Mouse (Mus musculus) stomach, embryonic 16.5 days (tissue): ENCODE data around the gene Hacd4. TPM values are rescaled to one million over a fixed set of nuclear protein-coding genes. Genes with fewer than 3 reads are reported as not detected.

Source experiments
- ATAC-seq: fragments of 200-750 bp; cut with Nextera tagmentation; 2 replicates; pipeline ENCODE4 v1.8.0; 2017; ENCODE audit warnings: moderate number of reproducible peaks, moderate TSS enrichment; ENCODE audit not compliant: insufficient read depth, low FRiP score
- H3K27ac ChIP-seq: fragments of 300-500 bp; sonication (generic); 2 replicates; pipeline ENCODE4 v1.5.1; 2014; ENCODE audit warnings: low read length
- H3K27me3 ChIP-seq: fragments of 300-500 bp; sonication (generic); 2 replicates; pipeline ENCODE4 v1.6.1; 2014; ENCODE audit warnings: low read length, control low read depth, mixed read lengths; ENCODE audit not compliant: control insufficient read depth, insufficient read depth
- H3K36me3 ChIP-seq: fragments of 300-500 bp; sonication (generic); 2 replicates; pipeline ENCODE4 v1.6.1; 2014; ENCODE audit warnings: low read length; ENCODE audit not compliant: control insufficient read depth, insufficient read depth
- H3K4me1 ChIP-seq: fragments of 300-500 bp; sonication (generic); 2 replicates; pipeline ENCODE4 v1.6.1; 2014; ENCODE audit warnings: low read length, control low read depth, mixed read lengths; ENCODE audit not compliant: control insufficient read depth, insufficient read depth
- H3K4me2 ChIP-seq: fragments of 300-500 bp; sonication (generic); 2 replicates; pipeline ENCODE4 v1.6.1; 2014; ENCODE audit warnings: low read depth, low read length, mixed read lengths
- H3K4me3 ChIP-seq: fragments of 300-500 bp; sonication (generic); replicated peaks from 2 replicates; pipeline ENCODE4 v1.5.1; 2014; ENCODE audit warnings: mild to moderate bottlenecking, low read length
- H3K9ac ChIP-seq: fragments of 300-500 bp; sonication (generic); 2 replicates; pipeline ENCODE4 v1.6.1; 2014; ENCODE audit warnings: low read length
- H3K9me3 ChIP-seq: fragments of 300-500 bp; sonication (generic); replicated peaks from 2 replicates; pipeline ENCODE4 v1.6.1; 2016; ENCODE audit warnings: low read length, control low read depth; ENCODE audit not compliant: control insufficient read depth
- WGBS: fragments of 180-500 bp; shearing (Covaris S2); extraction: QIAGEN DNeasy Blood & Tissue Kit; methylation state at CpG from one replicate; pipeline ENCODE4 v1.1.7; 2014; 5-methylcytosine and 5-hydroxymethylcytosine counted together
- polyA plus RNA-seq: library from polyadenylated mRNA; unstranded; fragments of >200 nt; fragmentation: Nextera tagmentation; extraction: Ambion mirVana; gene quantifications from 2 replicates; pipeline ENCODE4 v1.2.1, GENCODE M21; 2015

Hacd4 gene
- polyA plus RNA-seq, 1 experiment from 2014 or later = 12.0 TPM

DNA sequence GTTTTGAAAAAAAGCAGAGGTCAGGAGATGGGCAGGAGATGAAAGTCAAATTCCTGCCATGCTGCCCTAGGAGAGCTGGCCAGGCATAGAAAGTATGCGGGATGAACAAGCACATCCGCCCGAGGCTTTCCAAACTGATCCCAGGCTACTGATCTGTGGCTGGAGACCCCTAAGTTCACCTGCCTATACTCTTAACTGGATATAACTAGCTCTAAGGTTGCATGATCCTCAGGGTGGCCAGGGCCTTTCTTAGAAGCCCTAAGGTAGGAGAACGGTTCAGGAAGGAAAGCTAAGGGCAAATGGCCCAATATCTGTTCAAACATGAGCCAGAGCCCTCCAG lies 232 bp upstream of the Hacd4 start:
- no peak for ATAC-seq
- H3K4me2 ChIP-seq = peak overlapping the region; percentile 84
- H3K27me3 ChIP-seq = no peaks in the 10 kb centered on the region
- H3K27ac ChIP-seq = peak overlapping the region; percentile 30; the same call in 1 of the 2 replicates
- H3K9ac ChIP-seq = no peak overlapping the region
- no peaks in the 10 kb centered on the region for H3K36me3 ChIP-seq
- peaks cover 25% of the 10 kb centered on the region for H3K4me1 ChIP-seq
- 15% methylated on average over 4 of the region's 4 CpGs for WGBS
- peak overlapping the region; percentile 55 for H3K4me3 ChIP-seq
- no peaks in the 10 kb centered on the region for H3K9me3 ChIP-seq

DNA sequence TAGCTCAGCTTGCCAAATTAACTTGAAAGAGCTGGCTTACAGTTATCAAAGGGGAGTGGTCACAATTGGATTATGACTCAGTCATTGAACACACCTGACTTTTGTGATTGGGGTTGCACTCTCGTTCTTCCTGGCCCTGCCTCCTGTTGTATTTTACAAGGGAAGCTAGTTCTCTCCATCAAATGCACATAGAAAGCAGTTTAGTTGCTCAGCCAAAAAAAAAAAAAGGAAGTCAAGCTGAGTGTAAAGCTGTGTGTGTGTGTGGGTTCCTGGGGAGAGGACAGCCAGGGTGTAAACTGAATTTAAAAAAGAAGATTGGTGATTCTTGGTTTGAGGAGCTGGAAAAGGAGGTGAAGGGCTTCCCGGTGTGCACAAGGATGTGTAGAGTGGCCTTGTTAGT lies 811 bp downstream of the Hacd4 start:
- Histone ChIP-seq H3K4me2 (peak overlapping the region; percentile 84), H3K27ac (peak overlapping the region; percentile 10; the same call in 1 of the 2 replicates), H3K4me3 (peak overlapping the region; percentile 55), H3K4me1 (peaks cover 25% of the 10 kb centered on the region), H3K27me3 (no peaks in the 10 kb centered on the region), H3K36me3 (no peaks in the 10 kb centered on the region), H3K9me3 (no peaks in the 10 kb centered on the region), H3K9ac (no peak overlapping the region; the same call in 1 of the 2 replicates)
- WGBS = 29% methylated on average over 2 of the region's 2 CpGs
- ATAC-seq = no peak

DNA sequence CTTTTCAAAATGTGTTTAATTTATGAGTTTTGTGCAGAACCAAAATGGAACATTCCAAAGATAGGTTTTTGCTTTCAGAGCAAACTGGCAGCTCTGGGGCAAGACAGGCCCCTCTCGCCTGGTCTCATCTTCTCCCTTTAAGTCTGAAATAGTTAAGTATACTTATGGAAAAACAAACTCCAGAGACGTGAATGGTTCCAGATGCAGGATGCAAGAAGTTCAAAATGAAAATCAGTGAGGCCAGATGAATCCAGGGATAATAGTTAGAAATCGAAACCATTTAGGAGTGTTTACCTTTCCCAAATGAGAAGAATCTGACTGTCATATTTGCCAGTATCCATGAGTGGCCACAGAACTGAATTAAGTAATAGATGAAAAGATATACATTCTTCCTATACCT lies 1.6 kb downstream of the Hacd4 start:
- peaks cover 25% of the 10 kb centered on the region for H3K4me1 ChIP-seq
- ATAC-seq = no peak
- no peak overlapping the region for H3K9ac ChIP-seq
- peak overlapping the region; percentile 15; the same call in 1 of the 2 replicates for H3K27ac ChIP-seq
- no peaks in the 10 kb centered on the region for H3K9me3 ChIP-seq
- 49% methylated on average over 3 of the region's 3 CpGs for WGBS
- no peaks in the 10 kb centered on the region for H3K27me3 ChIP-seq
- H3K4me3 ChIP-seq = no peak overlapping the region
- H3K4me2 ChIP-seq = 0 out of 2 replicates have a peak overlapping the region, but pooled peaks have one; percentile 7
- H3K36me3 ChIP-seq = no peaks in the 10 kb centered on the region

DNA sequence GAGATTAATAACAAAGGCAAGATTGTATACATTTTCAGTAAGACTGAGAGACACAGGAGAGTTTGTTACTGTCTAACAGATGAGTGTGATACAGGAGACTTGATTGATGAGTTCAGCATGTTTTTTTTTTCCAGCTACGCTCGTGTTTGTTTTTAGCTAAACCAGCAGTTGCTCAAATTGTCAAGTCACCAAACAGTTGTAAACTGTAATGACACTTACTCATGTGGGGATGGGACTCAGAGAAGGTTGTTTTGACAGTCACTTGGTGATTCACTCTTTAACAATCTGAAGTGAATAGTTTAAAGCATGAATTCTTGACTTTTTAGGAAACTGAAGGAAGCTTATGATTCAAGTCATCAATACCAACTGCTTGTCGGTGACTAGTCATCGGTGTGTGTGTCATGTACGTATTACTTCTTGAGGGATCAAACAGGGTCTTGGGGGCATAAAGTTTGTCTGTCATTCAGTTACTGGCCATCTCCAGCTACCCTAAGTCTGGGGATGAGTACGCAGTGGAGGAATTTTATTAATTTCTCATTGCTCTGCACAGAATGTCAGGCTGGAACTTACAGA lies 2.0 kb downstream of the Hacd4 start:
- no peaks in the 10 kb centered on the region for H3K36me3 ChIP-seq
- 0 out of 2 replicates have a peak overlapping the region, but pooled peaks have one; percentile 7 for H3K4me2 ChIP-seq
- WGBS = 55% methylated on average over 6 of the region's 6 CpGs
- no peak overlapping the region for H3K4me3 ChIP-seq
- ATAC-seq = no peak
- peaks cover 21% of the 10 kb centered on the region for H3K4me1 ChIP-seq
- no peak overlapping the region for H3K9ac ChIP-seq
- H3K27me3 ChIP-seq = no peaks in the 10 kb centered on the region
- no peaks in the 10 kb centered on the region for H3K9me3 ChIP-seq
- H3K27ac ChIP-seq = peak overlapping the region; percentile 15; the same call in 1 of the 2 replicates

GRCm38 (mm10) chr4:88432412-88433024 lies 6.2 kb downstream of the Hacd4 start:
- Histone ChIP-seq H3K4me3 (no peak overlapping the region), H3K4me1 (peaks cover 8% of the 10 kb centered on the region), H3K36me3 (no peaks in the 10 kb centered on the region), H3K9me3 (no peaks in the 10 kb centered on the region), H3K27me3 (no peaks in the 10 kb centered on the region), H3K4me2 (no peak overlapping the region), H3K27ac (no peak overlapping the region), H3K9ac (no peak overlapping the region)
- no peak for ATAC-seq
- WGBS = 79% methylated on average over 8 of the region's 8 CpGs

GRCm38 (mm10) chr4:88427630-88428239 lies 11.0 kb downstream of the Hacd4 start:
- Histone ChIP-seq H3K9me3 (no peaks in the 10 kb centered on the region), H3K36me3 (no peaks in the 10 kb centered on the region), H3K4me3 (no peak overlapping the region), H3K4me2 (no peak overlapping the region), H3K9ac (no peak overlapping the region), H3K27me3 (no peaks in the 10 kb centered on the region), H3K27ac (no peak overlapping the region), H3K4me1 (no peaks in the 10 kb centered on the region)
- ATAC-seq = no peak
- 77% methylated on average over 2 of the region's 2 CpGs for WGBS

- ATAC-seq = no peak
These were observed 14.2 kb downstream of the Hacd4 start for GRCm38 (mm10) chr4:88424563-88424962.

GRCm38 (mm10) chr4:88419378-88419777 lies 19.4 kb downstream of the Hacd4 start:
- ATAC-seq = no peak
- H3K9ac ChIP-seq = no peak overlapping the region
- no peaks in the 10 kb centered on the region for H3K9me3 ChIP-seq
- H3K4me1 ChIP-seq = no peaks in the 10 kb centered on the region
- H3K4me3 ChIP-seq = no peak overlapping the region
- no peaks in the 10 kb centered on the region; the same call in 1 of the 2 replicates for H3K36me3 ChIP-seq
- no peaks in the 10 kb centered on the region for H3K27me3 ChIP-seq
- WGBS = 93% methylated on average over 5 of the region's 5 CpGs
- no peak overlapping the region for H3K27ac ChIP-seq
- no peak overlapping the region for H3K4me2 ChIP-seq

More at GRCm38 (mm10) chr4:88424563-88424962, 14.2 kb downstream of the Hacd4 start:
- H3K9me3 ChIP-seq = no peaks in the 10 kb centered on the region
- no peak overlapping the region for H3K9ac ChIP-seq
- no peak overlapping the region for H3K27ac ChIP-seq
- no peaks in the 10 kb centered on the region for H3K4me1 ChIP-seq
- no peaks in the 10 kb centered on the region for H3K27me3 ChIP-seq
- H3K4me2 ChIP-seq = no peak overlapping the region
- no peak overlapping the region for H3K4me3 ChIP-seq
- H3K36me3 ChIP-seq = no peaks in the 10 kb centered on the region

DNA sequence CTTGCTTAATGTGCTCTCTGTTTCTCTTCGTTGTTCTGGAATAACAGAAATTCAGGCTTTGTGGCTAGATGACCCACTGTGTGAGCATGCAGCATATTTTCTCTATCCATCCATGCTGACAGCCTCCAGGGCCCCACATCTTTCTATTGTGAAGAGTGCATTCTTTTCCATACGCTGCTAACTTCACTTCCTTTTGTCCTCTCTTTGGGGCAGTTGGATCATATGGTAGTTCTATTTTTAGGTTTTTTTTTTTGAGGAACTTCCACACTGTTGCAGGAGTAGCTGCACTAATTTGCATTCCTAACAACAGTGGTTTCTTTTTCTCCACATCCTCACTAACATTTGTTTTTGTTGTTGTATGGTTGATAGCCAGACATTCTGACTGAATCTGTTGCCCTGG lies 23.7 kb downstream of the Hacd4 start:
- H3K4me2 ChIP-seq = no peak overlapping the region
- no peaks in the 10 kb centered on the region for H3K4me1 ChIP-seq
- no peak overlapping the region for H3K27ac ChIP-seq
- H3K27me3 ChIP-seq = no peaks in the 10 kb centered on the region
- H3K9me3 ChIP-seq = no peaks in the 10 kb centered on the region
- no peak overlapping the region for H3K4me3 ChIP-seq
- no peak for ATAC-seq
- 57% methylated on average over 2 of the region's 2 CpGs for WGBS
- no peaks in the 10 kb centered on the region; the same call in 1 of the 2 replicates for H3K36me3 ChIP-seq
- H3K9ac ChIP-seq = no peak overlapping the region
